In genomic region chr2:30429156-30429555, GRCm38 (mm10) we compare ENCODE assay signal across 9 mouse cellular contexts. TPM values are rescaled to one million over a fixed set of nuclear protein-coding genes. Genes with fewer than 3 reads are reported as not detected.
DNase-seq lines count a peak whose midpoint lies in the region; ATAC-seq lines count a peak whose summit lies in the region.
"Had no signal": no experiment of that assay in that cellular context is flagged by ENCODE, and none has a peak within 500 bp of the region (broad histone marks: within the 10 kb centered on the region; RNA-seq: fewer than 3 reads in every experiment).

No protein-coding gene starts in this region.

- ATAC-seq in granulocyte monocyte progenitor cell, adult 5-6 weeks (replicated peaks; ENCODE audit: poor library complexity, severe bottlenecking), result no peak

- peak; percentile 63 to 76 for DNase-seq in heart, adult 9 months (ENCODE audit: low spot score in 2 of 2)
- DNase-seq in heart, adult 8-10 months (ENCODE audit: low spot score), result no peak
- DNase-seq in adrenal gland, adult 18-20 months (ENCODE audit: low spot score in 2 of 2), result peak; percentile 43 to 65
- peak; percentile 67 to 80 for DNase-seq in gastrocnemius, adult 8-10 months (ENCODE audit: low spot score in 2 of 2)
- DNase-seq in lung, postnatal 36 days, result peak; percentile 73
- DNase-seq in thymus, postnatal 36 days, result no peak
- DNase-seq: kidney, postnatal 14 days; right cerebral cortex, adult 18-20 months had no signal

RNA-seq across cellular contexts. Expression of gene Ptpa, which starts 13.3 kb away (rescaled TPM):
- 100 to 1,000 TPM in 1 of 4 experiments, 10 to 100 TPM in 3; 74.6 to 100 (median 83.0) TPM for total RNA-seq in heart, adult 8-10 months (2022)
- total RNA-seq in adrenal gland, adult 18-20 months (2021), result 100 to 1,000 TPM; 134 to 138 TPM
- total RNA-seq in gastrocnemius, adult 8-10 months (2022), result 10 to 100 TPM; 55.6 to 70.0 (median 63.9) TPM
- 127 and 167 TPM in 2 replicates for total RNA-seq in granulocyte monocyte progenitor cell, adult 5-6 weeks (2014; fragmentation: Nextera tagmentation)
- 58.5 and 61.0 TPM in 2 replicates for total RNA-seq in granulocyte monocyte progenitor cell, adult 5-6 weeks (2017)

RNA-seq across cellular contexts. Expression of gene Crat, which starts 13.5 kb away (rescaled TPM):
- 100 to 1,000 TPM; 490 to 636 (median 559) TPM for total RNA-seq in heart, adult 8-10 months (2022)
- total RNA-seq in adrenal gland, adult 18-20 months (2021), result 100 to 1,000 TPM; 175 to 243 TPM
- 100 to 1,000 TPM; 355 to 420 (median 382) TPM for total RNA-seq in gastrocnemius, adult 8-10 months (2022)
- total RNA-seq in granulocyte monocyte progenitor cell, adult 5-6 weeks (2014; fragmentation: Nextera tagmentation), result 18.1 and 35.3 TPM in 2 replicates
- total RNA-seq in granulocyte monocyte progenitor cell, adult 5-6 weeks (2017), result 7.1 and 14.7 TPM in 2 replicates

RNA-seq across cellular contexts. Expression of gene Dolpp1, which starts 37.1 kb away (rescaled TPM):
- 1 to 10 TPM; 5.7 to 9.8 (median 7.9) TPM for total RNA-seq in heart, adult 8-10 months (2022)
- total RNA-seq in adrenal gland, adult 18-20 months (2021), result 10 to 100 TPM; 13.2 to 15.2 TPM
- 1 to 10 TPM; 3.9 to 4.5 (median 4.1) TPM for total RNA-seq in gastrocnemius, adult 8-10 months (2022)
- 13.4 and 17.5 TPM in 2 replicates for total RNA-seq in granulocyte monocyte progenitor cell, adult 5-6 weeks (2014; fragmentation: Nextera tagmentation)
- total RNA-seq in granulocyte monocyte progenitor cell, adult 5-6 weeks (2017), result 19.1 and 29.6 TPM in 2 replicates

RNA-seq across cellular contexts. Expression of gene Ier5l, which starts 44.9 kb away (rescaled TPM):
- 1 to 10 TPM; 2.4 to 5.0 (median 4.3) TPM for total RNA-seq in heart, adult 8-10 months (2022)
- total RNA-seq in adrenal gland, adult 18-20 months (2021), result 1 to 10 TPM; 3.1 to 5.1 TPM
- total RNA-seq in gastrocnemius, adult 8-10 months (2022), result 1 to 10 TPM in 3 of 4 experiments, under 1 TPM in 1; 0.96 to 1.7 (median 1.4) TPM
- not detected in 2 replicates for total RNA-seq in granulocyte monocyte progenitor cell, adult 5-6 weeks (2014; fragmentation: Nextera tagmentation)
- 0.56 and 3.2 TPM in 2 replicates for total RNA-seq in granulocyte monocyte progenitor cell, adult 5-6 weeks (2017)

Comparison
In these comparisons a context has a peak if more than half of its experiments do, and no peak if none do; other contexts are left out.
1. DNase-seq: peak in heart, adult 9 months (2 of 2), adrenal gland, adult 18-20 months (2 of 2), gastrocnemius, adult 8-10 months (2 of 2) and lung, postnatal 36 days (single experiment); none in heart, adult 8-10 months (single experiment) and thymus, postnatal 36 days (0 of 2).
2. RNA of gene Crat, which starts 13.5 kb away (total RNA-seq): 490 to 636 TPM in heart, adult 8-10 months, 355 to 420 TPM in gastrocnemius, adult 8-10 months and 175 to 243 TPM in adrenal gland, adult 18-20 months; 7.1 to 35.3 TPM in granulocyte monocyte progenitor cell, adult 5-6 weeks; every median in the first group is over 4 times any median in the second.